Mouse (Mus musculus): ENCODE measurements at regions not wholly inside any gene's neighbourhood (a gene's known extent, or its start where the extent isn't known, plus 50 kb on each side); places are given as distances from the start of the nearest gene placed in this dataset.
A peak's percentile ranks its signal among the peaks of the same experiment; 100 is the strongest.

- Histone ChIP-seq H3K79me2 (ENCODE audit: control insufficient read depth, insufficient read depth, low read length) (no peaks in the 10 kb centered on the region), H3K9ac (ENCODE audit: low read depth, low read length) (no peak overlapping the region), H3K36me3 (ENCODE audit: control insufficient read depth, insufficient read depth, low read length) (no peaks in the 10 kb centered on the region), H3K4me1 (ENCODE audit: control insufficient read depth, insufficient read depth, low read length) (no peaks in the 10 kb centered on the region), H3K4me3 (ENCODE audit: insufficient read depth, low read depth, low read length) (no peak overlapping the region), H3K27me3 (ENCODE audit: control insufficient read depth, insufficient read depth, low read length) (no peaks in the 10 kb centered on the region), H3K27ac (replicated peaks; ENCODE audit: insufficient read depth, low read depth, low read length) (no peak overlapping the region)
- no peak for TF ChIP-seq CTCF (IDR thresholded peaks at IDR 0.05; ENCODE audit: low read depth, low read length)
- TF ChIP-seq POLR2A (IDR thresholded peaks at IDR 0.05; ENCODE audit: extremely low read depth, insufficient read depth, low read length) = no peak
- no peak for DNase-seq (ENCODE audit: extremely low read depth, low read depth, low spot score)
- WGBS = 87% methylated on average over 10 of the region's 10 CpGs
Observed at GRCm38 (mm10) chr12:4542191-4542590, 50.2 kb upstream of the Itsn2 start.

- Histone ChIP-seq H3K27me3 (ENCODE audit: control insufficient read depth, insufficient read depth, low read length) (no peaks in the 10 kb centered on the region), H3K27ac (replicated peaks; ENCODE audit: insufficient read depth, low read depth, low read length) (no peak overlapping the region), H3K36me3 (ENCODE audit: control insufficient read depth, insufficient read depth, low read length) (no peaks in the 10 kb centered on the region), H3K4me3 (ENCODE audit: insufficient read depth, low read depth, low read length) (no peak overlapping the region), H3K4me1 (ENCODE audit: control insufficient read depth, insufficient read depth, low read length) (peaks cover 2% of the 10 kb centered on the region; the same call in 1 of the 2 replicates), H3K9ac (ENCODE audit: low read depth, low read length) (no peak overlapping the region), H3K79me2 (ENCODE audit: control insufficient read depth, insufficient read depth, low read length) (no peaks in the 10 kb centered on the region)
- DNase-seq (ENCODE audit: extremely low read depth, low read depth, low spot score) = peak; percentile 22
- WGBS = 59% methylated on average over 5 of the region's 5 CpGs
- TF ChIP-seq POLR2A (IDR thresholded peaks at IDR 0.05; ENCODE audit: extremely low read depth, insufficient read depth, low read length) (no peak), CTCF (IDR thresholded peaks at IDR 0.05; ENCODE audit: low read depth, low read length) (no peak)
Observed at GRCm38 (mm10) chr12:4534252-4534651, 57.3 kb upstream of the Ncoa1 start.

DNA sequence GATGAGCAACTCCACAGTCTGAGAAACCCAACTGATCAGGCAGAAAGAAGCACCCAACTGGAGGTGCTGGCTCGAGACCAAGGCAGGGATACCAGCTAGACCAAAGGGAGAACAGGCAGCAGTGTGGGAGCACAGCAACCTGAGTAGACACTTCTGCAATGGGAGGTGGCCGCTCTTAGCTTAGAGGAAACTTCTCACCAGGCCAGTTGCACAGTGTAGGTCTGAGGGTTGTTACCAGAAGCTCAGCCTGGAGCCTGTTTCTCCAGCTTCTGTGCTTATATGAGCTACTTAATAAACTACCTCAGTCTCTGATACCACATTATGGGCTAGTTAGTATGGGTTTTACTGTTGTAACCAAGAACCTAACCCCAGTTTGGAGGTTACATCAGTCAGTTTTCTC lies 56.7 kb upstream of the Ncoa1 start:
- no peaks in the 10 kb centered on the region for H3K79me2 ChIP-seq (ENCODE audit: control insufficient read depth, insufficient read depth, low read length)
- H3K9ac ChIP-seq (ENCODE audit: low read depth, low read length) = no peak overlapping the region
- H3K4me1 ChIP-seq (ENCODE audit: control insufficient read depth, insufficient read depth, low read length) = peaks cover 2% of the 10 kb centered on the region; the same call in 1 of the 2 replicates
- no peak overlapping the region for H3K4me3 ChIP-seq (ENCODE audit: insufficient read depth, low read depth, low read length)
- no peak overlapping the region for H3K27ac ChIP-seq (replicated peaks; ENCODE audit: insufficient read depth, low read depth, low read length)
- TF ChIP-seq CTCF (IDR thresholded peaks at IDR 0.05; ENCODE audit: low read depth, low read length) (no peak), POLR2A (IDR thresholded peaks at IDR 0.05; ENCODE audit: extremely low read depth, insufficient read depth, low read length) (no peak)
- 83% methylated on average over 2 of the region's 2 CpGs for WGBS
- no peaks in the 10 kb centered on the region for H3K27me3 ChIP-seq (ENCODE audit: control insufficient read depth, insufficient read depth, low read length)
- no peaks in the 10 kb centered on the region for H3K36me3 ChIP-seq (ENCODE audit: control insufficient read depth, insufficient read depth, low read length)
- DNase-seq (ENCODE audit: extremely low read depth, low read depth, low spot score) = no peak

- Histone ChIP-seq H3K27me3 (ENCODE audit: control insufficient read depth, insufficient read depth, low read length) (no peaks in the 10 kb centered on the region), H3K9ac (ENCODE audit: low read depth, low read length) (no peak overlapping the region), H3K79me2 (ENCODE audit: control insufficient read depth, insufficient read depth, low read length) (no peaks in the 10 kb centered on the region), H3K36me3 (ENCODE audit: control insufficient read depth, insufficient read depth, low read length) (no peaks in the 10 kb centered on the region), H3K27ac (replicated peaks; ENCODE audit: insufficient read depth, low read depth, low read length) (no peak overlapping the region), H3K4me3 (ENCODE audit: insufficient read depth, low read depth, low read length) (no peak overlapping the region), H3K4me1 (ENCODE audit: control insufficient read depth, insufficient read depth, low read length) (peaks cover 2% of the 10 kb centered on the region; the same call in 1 of the 2 replicates)
- DNase-seq (ENCODE audit: extremely low read depth, low read depth, low spot score) = no peak
- no peak for TF ChIP-seq POLR2A (IDR thresholded peaks at IDR 0.05; ENCODE audit: extremely low read depth, insufficient read depth, low read length)
- no peak for TF ChIP-seq CTCF (IDR thresholded peaks at IDR 0.05; ENCODE audit: low read depth, low read length)
- 79% methylated on average over 3 of the region's 3 CpGs for WGBS
Observed at GRCm38 (mm10) chr12:4532707-4533106, 55.7 kb upstream of the Ncoa1 start.

DNA sequence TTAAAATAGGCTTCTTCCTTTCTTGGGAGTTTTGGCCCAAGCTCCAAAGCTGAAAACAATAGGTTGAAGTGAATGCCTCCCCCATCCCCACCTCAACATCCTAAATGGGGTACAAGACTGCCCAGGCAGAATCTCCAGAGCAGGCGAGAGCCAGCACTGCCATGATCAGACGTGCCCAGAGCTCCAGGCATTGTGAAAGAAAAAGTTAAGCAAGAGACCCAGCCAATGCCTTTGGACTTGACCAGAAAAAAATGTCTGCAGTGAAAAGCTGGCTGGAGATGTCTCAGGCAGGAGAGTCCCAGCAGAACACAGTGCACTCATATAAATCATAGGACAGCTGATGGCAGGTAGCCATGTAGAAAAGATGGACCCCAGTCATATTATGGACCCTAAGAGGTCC lies 50.0 kb upstream of the Ncoa1 start:
- TF ChIP-seq POLR2A (IDR thresholded peaks at IDR 0.05; ENCODE audit: extremely low read depth, insufficient read depth, low read length) (no peak), CTCF (IDR thresholded peaks at IDR 0.05; ENCODE audit: low read depth, low read length) (no peak)
- no peak overlapping the region for H3K27ac ChIP-seq (replicated peaks; ENCODE audit: insufficient read depth, low read depth, low read length)
- WGBS = 15% methylated on average over 2 of the region's 2 CpGs
- H3K4me1 ChIP-seq (ENCODE audit: control insufficient read depth, insufficient read depth, low read length) = peaks cover 2% of the 10 kb centered on the region; the same call in 1 of the 2 replicates
- no peaks in the 10 kb centered on the region for H3K27me3 ChIP-seq (ENCODE audit: control insufficient read depth, insufficient read depth, low read length)
- H3K36me3 ChIP-seq (ENCODE audit: control insufficient read depth, insufficient read depth, low read length) = no peaks in the 10 kb centered on the region
- H3K9ac ChIP-seq (ENCODE audit: low read depth, low read length) = no peak overlapping the region
- no peak overlapping the region for H3K4me3 ChIP-seq (ENCODE audit: insufficient read depth, low read depth, low read length)
- peak; percentile 81 for DNase-seq (ENCODE audit: extremely low read depth, low read depth, low spot score)
- H3K79me2 ChIP-seq (ENCODE audit: control insufficient read depth, insufficient read depth, low read length) = no peaks in the 10 kb centered on the region

All from liver, adult 2 months (tissue).